Mouse (Mus musculus) adrenal gland (tissue): ENCODE measurements around the gene Hist2h3c1.
"Not testable (repeated sequence)": the region's sequence is repeated elsewhere in the genome, so short reads cannot be mapped to it uniquely, and the experiment has no call there.

ENCODE experiments used
- intact Hi-C: fragments of 180-260 bp; cut with DNase I; formaldehyde crosslinking; loops from one replicate; pipeline ENCODE4 v1.15.1; 2025

The Hist2h3c1 gene

GRCm38 (mm10) chr3:96254683-96255355 is 8.3 kb downstream of the Hist2h3c1 start:
- intact Hi-C loops: no loop called here

- intact Hi-C loops: no loop called here
These were observed 9.6 kb downstream of the Hist2h3c1 start for GRCm38 (mm10) chr3:96255926-96256593.

GRCm38 (mm10) chr3:96257190-96257589 is 10.7 kb downstream of the Hist2h3c1 start:
- intact Hi-C loops: no loop called here

GRCm38 (mm10) chr3:96260220-96260619 is 13.7 kb downstream of the Hist2h3c1 start:
- intact Hi-C loops: loop anchor here (5.0 kb wide), 1 partner anchor 43 kb away; the partner anchor contains the start of genes Bola1 and Hist2h2ab

GRCm38 (mm10) chr3:96261623-96262022 is 15.1 kb downstream of the Hist2h3c1 start:
- intact Hi-C loops: loop anchor here (5.0 kb wide), 1 partner anchor 44 kb away; the partner anchor contains the start of genes Bola1 and Hist2h2ab

- intact Hi-C loops: loop anchor here (5.0 kb wide), 1 partner anchor 45 kb away; the partner anchor contains the start of genes Bola1 and Hist2h2ab
These were observed 15.9 kb downstream of the Hist2h3c1 start for GRCm38 (mm10) chr3:96262216-96262875.

GRCm38 (mm10) chr3:96262979-96263550 is 16.6 kb downstream of the Hist2h3c1 start, which contains the start of gene Hist2h4:
Gene Hist2h4, minus strand, starts transcription at chr3:96263311.
- intact Hi-C loops: loop anchor here (5.0 kb wide), 1 partner anchor 46 kb away; the partner anchor contains the start of genes Bola1 and Hist2h2ab

GRCm38 (mm10) chr3:96263558-96264403 is 17.3 kb downstream of the Hist2h3c1 start:
- intact Hi-C loops: loop anchor here (5.0 kb wide), 1 partner anchor 46 kb away; the partner anchor contains the start of genes Bola1 and Hist2h2ab

GRCm38 (mm10) chr3:96264404-96264949 is 18.0 kb downstream of the Hist2h3c1 start:
- intact Hi-C loops: loop anchor here (5.0 kb wide), 1 partner anchor 47 kb away; the partner anchor contains the start of genes Bola1 and Hist2h2ab

- intact Hi-C loops: no loop called here
These were observed 19.7 kb downstream of the Hist2h3c1 start for GRCm38 (mm10) chr3:96266132-96266710.

GRCm38 (mm10) chr3:96267541-96267940 is 21.1 kb downstream of the Hist2h3c1 start:
- intact Hi-C loops: no loop called here

GRCm38 (mm10) chr3:96268051-96268775 is 21.7 kb downstream of the Hist2h3c1 start, which contains the start of gene Hist2h3b:
Gene Hist2h3b, plus strand, starts transcription at chr3:96268654.
- intact Hi-C loops: no loop called here

- intact Hi-C loops: not testable (repeated sequence)
These were observed 22.4 kb downstream of the Hist2h3c1 start for GRCm38 (mm10) chr3:96268776-96269378.

- intact Hi-C loops: no loop called here
These were observed 23.3 kb downstream of the Hist2h3c1 start, which contains the start of gene Hist2h2bb for GRCm38 (mm10) chr3:96269511-96270474. Gene Hist2h2bb, plus strand, starts transcription at chr3:96269752.

GRCm38 (mm10) chr3:96273591-96274465 is 27.3 kb downstream of the Hist2h3c1 start:
- intact Hi-C loops: no loop called here

GRCm38 (mm10) chr3:96277428-96277799 is 30.9 kb downstream of the Hist2h3c1 start:
- intact Hi-C loops: loop anchor here (5.0 kb wide), 1 partner anchor 165 kb away; no protein-coding TSS in a partner anchor
